Mouse (Mus musculus) heart, embryonic 13.5 days (tissue): Measurements from ENCODE around the gene Atg10. TPM values are rescaled to one million over a fixed set of nuclear protein-coding genes. Genes with fewer than 3 reads are reported as not detected.
"Not testable (repeated sequence)": the region's sequence is repeated elsewhere in the genome, so short reads cannot be mapped to it uniquely, and the experiment has no call there.

ENCODE experiments used
- ATAC-seq: fragments of 200-750 bp; cut with Nextera tagmentation; 2 replicates; pipeline ENCODE4 v1.8.0; 2017; ENCODE audit warnings: moderate TSS enrichment; ENCODE audit not compliant: insufficient number of reproducible peaks, low FRiP score, low TSS enrichment; ENCODE audit errors: extremely low read depth
- H3K27ac ChIP-seq: fragments of 300-500 bp; sonication (generic); replicated peaks from 2 replicates; pipeline ENCODE4 v1.5.1; 2015; ENCODE audit warnings: moderate library complexity, mild to moderate bottlenecking, inconsistent platforms
- H3K27me3 ChIP-seq: fragments of 300-500 bp; sonication (generic); replicated peaks from 2 replicates; pipeline ENCODE4 v1.6.1; 2015; ENCODE audit warnings: mild to moderate bottlenecking, inconsistent platforms
- H3K36me3 ChIP-seq: fragments of 300-500 bp; sonication (generic); 2 replicates; pipeline ENCODE4 v1.6.1; 2015; ENCODE audit warnings: mild to moderate bottlenecking, inconsistent platforms
- H3K4me1 ChIP-seq: fragments of 300-500 bp; sonication (generic); 2 replicates; pipeline ENCODE4 v1.6.1; 2015; ENCODE audit warnings: inconsistent platforms
- H3K4me2 ChIP-seq: fragments of 300-500 bp; sonication (generic); 2 replicates; pipeline ENCODE4 v1.6.1; 2015; ENCODE audit warnings: inconsistent platforms, mild to moderate bottlenecking, moderate library complexity
- H3K4me3 ChIP-seq: fragments of 300-500 bp; sonication (generic); 2 replicates; pipeline ENCODE4 v1.5.1; 2015; ENCODE audit warnings: moderate library complexity, mild to moderate bottlenecking, inconsistent platforms
- H3K9ac ChIP-seq: fragments of 300-500 bp; sonication (generic); 2 replicates; pipeline ENCODE4 v1.6.1; 2015; ENCODE audit warnings: inconsistent platforms, mild to moderate bottlenecking, moderate library complexity
- H3K9me3 ChIP-seq: fragments of 300-500 bp; sonication (generic); 2 replicates; pipeline ENCODE4 v1.6.1; 2016; ENCODE audit warnings: inconsistent platforms
- WGBS: fragments of 180-500 bp; shearing (Covaris S2); methylation state at CpG from one replicate; pipeline ENCODE4 v1.1.7; 2015; ENCODE audit warnings: mixed read lengths; 5-methylcytosine and 5-hydroxymethylcytosine counted together
- polyA plus RNA-seq: library from polyadenylated mRNA; unstranded; fragments of >200 nt; fragmentation: Nextera tagmentation; extraction: Ambion mirVana; gene quantifications from 2 replicates; pipeline ENCODE4 v1.2.1, GENCODE M21; 2015

Atg10 gene
- 21.6 and 26.5 TPM in 2 replicates for polyA plus RNA-seq

DNA sequence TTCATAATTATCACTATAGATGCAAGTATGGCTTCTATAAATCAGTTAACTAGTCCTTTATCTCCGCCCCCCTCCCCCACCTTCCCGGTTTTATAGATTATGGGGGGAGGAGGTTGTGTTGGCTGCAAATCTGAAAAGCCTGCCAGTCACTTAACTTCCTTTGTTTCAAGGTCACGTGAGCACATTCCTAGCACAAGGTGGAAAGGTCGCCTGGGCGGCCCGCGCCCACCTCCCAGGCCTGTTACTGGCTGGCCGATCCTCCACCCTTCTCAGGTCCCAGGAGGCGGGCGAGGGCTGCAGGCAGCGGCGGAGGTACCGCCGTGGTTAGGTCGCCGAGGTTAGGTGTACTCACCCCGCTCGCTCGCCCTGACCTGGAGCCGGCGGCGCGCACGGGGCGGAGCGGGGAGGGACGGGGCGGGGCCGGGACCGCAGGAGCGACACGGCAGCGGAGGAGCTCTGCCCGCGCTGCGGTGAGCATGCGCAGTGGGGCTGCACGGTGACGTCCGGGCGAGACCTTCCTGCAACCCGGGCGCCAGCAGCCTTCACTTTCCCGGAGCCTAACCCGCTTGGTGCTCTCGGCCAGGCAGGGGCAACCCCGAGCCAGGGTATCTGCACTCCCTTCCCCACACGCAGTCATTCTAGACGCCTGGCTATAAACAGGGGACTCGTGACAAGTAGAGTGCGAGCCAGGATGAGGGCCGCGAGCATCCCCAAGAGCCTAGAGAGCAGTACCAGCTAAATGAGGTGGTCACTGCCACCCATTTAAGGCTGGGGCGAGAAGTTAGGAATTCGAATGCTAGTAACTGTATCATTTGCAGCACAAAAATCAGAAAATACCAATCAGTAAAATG, at the start of gene Atg10:
TSS of gene Atg10 (minus strand) at position 382 of the 851 bp plus-strand sequence.
- ATAC-seq, result peak; percentile 95
- Histone ChIP-seq H3K36me3 (no peaks in the 10 kb centered on the region), H3K4me1 (peaks cover 13% of the 10 kb centered on the region), H3K9ac (peak within 1 kb of the TSS; percentile 90), H3K4me2 (peak within 1 kb of the TSS; percentile 67), H3K27ac (peak within 1 kb of the TSS; percentile 95), H3K9me3 (no peaks in the 10 kb centered on the region), H3K4me3 (peak within 1 kb of the TSS; percentile 77), H3K27me3 (no peaks in the 10 kb centered on the region)
- WGBS, result under 1% methylated on average over 53 of the region's 55 CpGs

DNA sequence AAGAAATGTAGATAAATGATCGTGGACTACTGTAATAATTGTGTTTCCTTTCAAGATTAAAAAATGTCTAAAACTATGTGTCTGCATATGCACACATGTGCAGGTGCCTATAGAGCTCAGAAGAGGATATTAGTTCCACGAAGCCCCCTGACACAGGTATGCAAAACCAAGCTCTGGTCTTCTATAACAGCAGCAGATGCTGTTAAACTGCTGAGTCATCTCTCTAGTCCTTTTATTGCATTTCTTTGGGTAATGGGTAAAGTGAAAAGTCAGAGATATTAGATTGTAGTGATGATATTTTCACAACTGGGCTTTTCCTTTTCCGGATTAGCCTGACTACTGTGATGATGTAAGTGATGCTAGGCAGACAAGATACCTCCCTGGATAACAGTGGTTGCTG, 28.6 kb upstream of the Atg10 start:
- Histone ChIP-seq H3K27me3 (no peaks in the 10 kb centered on the region), H3K4me1 (peaks cover 7% of the 10 kb centered on the region), H3K36me3 (no peaks in the 10 kb centered on the region), H3K4me2 (no peak overlapping the region), H3K9me3 (no peaks in the 10 kb centered on the region), H3K4me3 (no peak overlapping the region), H3K9ac (no peak overlapping the region), H3K27ac (no peak overlapping the region)
- ATAC-seq, result no peak
- 82% methylated on average over 3 of the region's 3 CpGs for WGBS

DNA sequence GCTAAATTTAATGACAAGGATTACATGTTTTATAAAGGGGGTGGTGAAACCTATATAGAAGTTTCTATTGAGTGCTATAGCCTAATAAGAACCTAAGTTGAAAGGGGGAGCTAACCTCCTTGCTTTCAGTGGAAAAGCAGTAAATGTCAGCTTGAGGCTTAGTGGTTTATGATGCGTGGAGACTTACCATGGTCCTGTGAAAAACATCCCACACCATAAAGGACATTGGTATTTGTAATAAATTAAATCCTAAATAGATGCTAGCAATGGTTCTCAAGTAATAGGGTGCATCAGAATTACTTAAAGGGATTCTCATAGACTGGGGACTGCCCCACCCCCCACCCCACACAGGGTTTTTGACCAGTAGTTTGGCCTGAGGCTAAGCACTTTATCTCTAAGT, 27.9 kb upstream of the Atg10 start:
- 72% methylated on average over 1 of the region's 1 CpGs for WGBS
- Histone ChIP-seq H3K9ac (no peak overlapping the region), H3K27me3 (no peaks in the 10 kb centered on the region), H3K4me1 (peaks cover 7% of the 10 kb centered on the region), H3K9me3 (no peaks in the 10 kb centered on the region), H3K4me3 (no peak overlapping the region), H3K4me2 (no peak overlapping the region), H3K36me3 (no peaks in the 10 kb centered on the region), H3K27ac (no peak overlapping the region)
- no peak for ATAC-seq

DNA sequence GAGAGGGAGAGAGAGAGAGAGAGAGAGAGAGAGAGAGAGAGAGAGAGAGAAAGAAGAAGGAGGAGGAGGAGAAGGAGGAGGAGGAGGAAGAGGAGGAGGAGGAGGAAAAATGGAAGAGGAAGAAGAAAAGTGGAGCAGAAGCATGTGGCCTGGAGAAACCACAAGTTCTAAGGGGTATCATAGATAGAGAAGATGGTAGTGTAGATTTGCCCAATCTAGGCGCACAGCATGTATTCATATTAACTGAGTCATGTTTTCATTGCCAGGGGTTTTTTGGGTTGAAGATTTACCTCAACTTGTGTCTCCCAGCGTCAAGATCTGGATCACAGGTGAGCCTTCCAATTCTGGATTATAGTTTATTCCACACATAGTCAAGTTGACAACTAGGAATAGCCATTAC, 26.3 kb upstream of the Atg10 start:
- not testable (repeated sequence) for H3K27ac ChIP-seq, H3K27me3 ChIP-seq, H3K4me3 ChIP-seq, H3K9me3 ChIP-seq, H3K9ac ChIP-seq, ATAC-seq, H3K4me1 ChIP-seq, H3K36me3 ChIP-seq, H3K4me2 ChIP-seq
- 84% methylated on average over 2 of the region's 2 CpGs for WGBS

DNA sequence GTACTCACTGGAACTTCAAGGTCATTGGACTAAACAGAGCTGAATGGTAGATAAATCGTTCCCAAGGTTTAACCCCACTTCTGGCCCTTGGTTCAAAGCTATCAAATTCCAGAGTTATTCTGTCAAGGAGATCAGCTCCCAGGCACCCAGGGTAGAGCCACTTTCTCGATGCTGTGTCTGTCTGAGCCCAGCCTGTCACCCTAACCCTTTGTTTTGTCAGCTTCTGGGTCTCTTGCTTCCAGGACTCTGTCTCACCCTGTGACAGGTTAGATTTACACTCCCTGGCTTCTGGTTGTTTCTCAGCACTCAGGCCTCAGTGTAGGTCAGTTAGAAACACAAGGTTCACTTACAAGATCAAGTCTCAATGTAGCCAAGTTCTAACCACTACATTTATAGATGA, 22.7 kb upstream of the Atg10 start:
- Histone ChIP-seq H3K4me1 (peaks cover 7% of the 10 kb centered on the region), H3K9ac (no peak overlapping the region), H3K9me3 (no peaks in the 10 kb centered on the region), H3K4me2 (no peak overlapping the region), H3K4me3 (no peak overlapping the region), H3K27ac (no peak overlapping the region), H3K36me3 (no peaks in the 10 kb centered on the region), H3K27me3 (no peaks in the 10 kb centered on the region)
- no peak for ATAC-seq
- WGBS, result 36% methylated on average over 2 of the region's 2 CpGs

DNA sequence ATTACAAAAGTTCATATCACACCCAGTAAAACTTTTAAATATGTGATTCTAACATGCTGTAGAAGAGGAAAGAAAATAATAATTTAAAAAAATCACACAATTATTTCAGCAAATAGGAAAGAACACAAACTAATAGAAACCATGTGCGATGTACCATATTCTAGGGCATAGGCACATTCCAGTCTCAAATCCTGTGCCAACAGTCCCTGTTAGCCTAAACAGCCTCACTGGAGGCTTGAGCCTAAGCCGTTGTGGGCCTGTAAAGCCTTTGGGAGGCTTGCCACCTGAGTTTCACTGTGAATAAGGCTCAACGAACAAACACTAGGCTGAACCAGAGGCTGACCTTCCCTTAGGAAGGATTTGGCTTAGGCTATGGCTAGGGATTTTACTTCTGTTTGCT, 14.2 kb upstream of the Atg10 start:
- H3K4me2 ChIP-seq, result no peak overlapping the region
- H3K36me3 ChIP-seq, result no peaks in the 10 kb centered on the region
- WGBS, result 73% methylated on average over 3 of the region's 3 CpGs
- no peak overlapping the region for H3K9ac ChIP-seq
- H3K27me3 ChIP-seq, result no peaks in the 10 kb centered on the region
- no peak for ATAC-seq
- no peak overlapping the region for H3K4me3 ChIP-seq
- no peak overlapping the region for H3K27ac ChIP-seq
- no peaks in the 10 kb centered on the region for H3K9me3 ChIP-seq
- no peaks in the 10 kb centered on the region for H3K4me1 ChIP-seq

DNA sequence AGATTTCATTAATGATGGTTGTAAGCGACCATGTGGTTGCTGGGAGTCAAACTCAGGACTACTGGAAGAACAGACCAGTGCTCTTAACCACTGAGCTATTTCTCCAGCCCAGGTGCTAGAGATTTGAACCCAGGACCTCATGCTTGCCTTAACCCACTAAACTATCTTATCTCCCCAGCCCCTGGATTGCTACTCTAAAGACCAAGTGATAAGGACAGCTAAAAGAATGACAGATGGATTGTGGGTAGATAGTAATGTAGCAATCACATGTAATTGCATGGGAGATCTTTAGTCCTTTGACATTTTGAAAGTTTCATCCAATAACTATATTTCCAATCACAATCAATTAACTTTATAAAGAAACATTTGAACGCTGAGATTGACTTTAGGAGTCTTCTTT, 13.1 kb upstream of the Atg10 start:
- H3K4me3 ChIP-seq, result no peak overlapping the region
- WGBS, result 58% methylated on average over 2 of the region's 2 CpGs

DNA sequence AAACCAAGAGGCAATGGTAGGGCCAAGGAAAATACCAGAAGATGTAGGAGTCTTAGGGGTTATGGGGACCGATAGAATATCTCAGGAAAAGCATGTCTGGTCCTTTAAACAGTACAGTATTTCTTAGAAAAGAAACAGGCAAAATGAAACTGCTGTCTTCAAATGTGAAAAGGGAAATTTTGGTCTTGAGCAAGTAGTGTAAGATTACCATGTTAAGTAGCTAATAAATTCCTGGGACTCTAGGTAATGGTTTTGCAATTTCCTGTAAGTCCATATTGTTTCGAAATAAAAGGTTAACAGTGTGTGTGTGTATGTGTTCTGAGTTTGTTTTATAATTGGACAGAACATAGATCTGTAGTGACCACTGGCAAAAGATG, 658 bp upstream of the Atg10 start:
- Histone ChIP-seq H3K4me3 (peak overlapping the region; percentile 77), H3K4me2 (peak overlapping the region; percentile 67), H3K27me3 (no peaks in the 10 kb centered on the region), H3K9ac (peak overlapping the region; percentile 90), H3K36me3 (no peaks in the 10 kb centered on the region), H3K4me1 (peaks cover 13% of the 10 kb centered on the region), H3K9me3 (no peaks in the 10 kb centered on the region), H3K27ac (peak overlapping the region; percentile 95)
- WGBS, result 65% methylated on average over 2 of the region's 2 CpGs
- no peak for ATAC-seq

More for the DNA sequence above, 13.1 kb upstream of the Atg10 start:
- no peak for ATAC-seq
- Histone ChIP-seq H3K9me3 (no peaks in the 10 kb centered on the region), H3K9ac (no peak overlapping the region), H3K36me3 (no peaks in the 10 kb centered on the region), H3K27ac (no peak overlapping the region), H3K27me3 (no peaks in the 10 kb centered on the region), H3K4me1 (no peaks in the 10 kb centered on the region), H3K4me2 (no peak overlapping the region)

DNA sequence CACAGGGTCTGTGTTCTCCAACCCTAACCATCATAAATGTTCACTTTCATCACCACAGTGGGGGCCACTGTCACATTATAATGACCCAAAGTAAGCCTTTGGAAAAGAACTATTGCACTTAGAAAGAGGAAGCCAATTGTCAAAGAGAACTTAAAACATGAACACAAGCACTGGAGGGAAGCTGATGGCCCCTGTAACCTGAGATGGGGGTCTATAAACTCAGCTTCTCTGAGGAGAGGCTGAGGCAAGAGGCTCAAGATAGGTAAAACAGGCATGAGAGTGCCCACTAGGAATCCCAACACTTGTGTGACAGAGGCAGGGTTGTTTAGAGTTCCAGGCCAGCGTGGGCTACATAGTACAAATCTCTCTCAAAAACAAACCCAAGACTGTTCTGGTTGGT, 705 bp downstream of the Atg10 start:
- H3K4me2 ChIP-seq, result peak overlapping the region; percentile 67
- no peaks in the 10 kb centered on the region for H3K9me3 ChIP-seq
- H3K4me3 ChIP-seq, result peak overlapping the region; percentile 77
- H3K27me3 ChIP-seq, result no peaks in the 10 kb centered on the region
- whole genome bisulfite sequencing, result 66% methylated on average over 1 of the region's 1 CpGs
- peak overlapping the region; percentile 95 for H3K27ac ChIP-seq
- no peak for ATAC-seq
- peak overlapping the region; percentile 90; the same call in 1 of the 2 replicates for H3K9ac ChIP-seq
- peaks cover 13% of the 10 kb centered on the region for H3K4me1 ChIP-seq
- H3K36me3 ChIP-seq, result no peaks in the 10 kb centered on the region

DNA sequence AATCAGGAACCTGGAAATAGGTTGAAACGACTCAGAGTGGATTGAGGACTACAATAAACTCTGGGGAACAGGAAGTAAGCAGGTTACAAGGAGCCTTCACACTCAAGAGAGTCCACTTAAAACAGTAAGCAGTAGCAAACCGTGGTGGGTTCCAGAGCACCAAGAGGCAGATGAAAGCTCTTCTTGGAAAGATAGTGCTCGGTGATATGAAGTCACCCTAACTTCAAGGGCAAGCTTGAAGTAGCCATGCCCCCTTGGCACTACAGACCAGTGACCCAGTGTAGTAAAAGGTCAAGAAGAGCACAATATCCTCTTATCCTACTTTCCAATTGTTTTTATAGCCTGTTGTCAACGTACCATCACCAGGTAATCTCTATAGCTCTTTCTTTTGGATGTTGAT, 2.1 kb downstream of the Atg10 start:
- Histone ChIP-seq H3K4me1 (peaks cover 17% of the 10 kb centered on the region), H3K36me3 (0 out of 2 replicates have a peak, but pooled peaks cover 3% of the 10 kb centered on the region), H3K9ac (no peak overlapping the region), H3K27me3 (no peaks in the 10 kb centered on the region), H3K4me2 (no peak overlapping the region), H3K4me3 (no peak overlapping the region), H3K27ac (no peak overlapping the region), H3K9me3 (no peaks in the 10 kb centered on the region)
- WGBS, result 44% methylated on average over 4 of the region's 4 CpGs
- ATAC-seq, result no peak

DNA sequence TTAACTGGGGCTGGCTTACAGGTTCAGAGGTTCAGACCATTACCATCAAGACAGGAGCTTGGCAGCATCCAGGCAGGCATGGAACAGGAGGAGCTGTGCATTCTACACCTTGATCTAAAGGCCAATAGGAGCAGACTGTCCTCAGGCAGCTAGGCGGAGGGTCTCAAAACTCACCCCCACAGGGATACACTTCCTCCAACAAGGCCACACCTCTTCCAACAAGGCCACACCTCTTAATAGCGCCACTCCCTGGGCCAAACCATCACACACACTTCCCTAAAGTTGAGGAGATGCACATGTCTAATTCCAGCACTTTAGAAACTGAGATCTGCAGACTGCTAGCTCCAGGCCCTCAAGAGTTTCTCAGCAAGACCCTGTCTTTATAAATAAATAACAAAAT, 6.1 kb downstream of the Atg10 start:
- ATAC-seq, result no peak
- Histone ChIP-seq H3K27me3 (no peaks in the 10 kb centered on the region), H3K4me2 (no peak overlapping the region), H3K36me3 (peaks cover 8% of the 10 kb centered on the region), H3K27ac (no peak overlapping the region), H3K9ac (no peak overlapping the region), H3K9me3 (no peaks in the 10 kb centered on the region), H3K4me3 (no peak overlapping the region), H3K4me1 (peaks cover 5% of the 10 kb centered on the region; the same call in 1 of the 2 replicates)
- 78% methylated on average over 2 of the region's 2 CpGs for WGBS

DNA sequence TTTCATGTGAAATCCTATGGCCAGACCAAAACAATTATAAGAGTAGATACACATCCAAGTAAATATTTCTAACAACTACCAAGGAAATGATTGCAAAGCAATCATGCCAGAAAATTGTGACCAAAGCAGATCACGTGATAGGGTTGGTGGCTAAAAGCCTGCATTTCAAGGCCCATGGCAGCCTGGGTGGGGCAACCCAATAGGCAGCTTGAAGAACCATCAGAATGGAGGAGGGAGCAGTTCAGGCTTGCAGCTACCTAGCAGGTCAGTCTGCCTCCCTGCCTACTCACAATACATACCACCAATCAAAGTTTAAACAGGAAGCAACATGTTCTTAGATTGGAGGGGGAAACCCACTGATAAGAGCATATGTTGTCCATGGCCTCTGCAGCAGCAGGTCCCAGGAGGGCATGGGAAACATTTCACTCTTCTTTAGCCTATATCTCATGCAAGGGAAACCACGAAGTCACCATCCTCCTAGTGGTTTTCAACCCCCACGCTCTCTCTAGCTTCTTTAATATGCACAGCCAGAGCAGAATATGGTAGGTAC, 7.0 kb downstream of the Atg10 start:
- no peaks in the 10 kb centered on the region for H3K9me3 ChIP-seq
- no peak overlapping the region for H3K4me3 ChIP-seq
- H3K27ac ChIP-seq, result no peak overlapping the region
- 68% methylated on average over 3 of the region's 3 CpGs for WGBS
- H3K36me3 ChIP-seq, result peaks cover 17% of the 10 kb centered on the region
- H3K4me2 ChIP-seq, result no peak overlapping the region
- H3K4me1 ChIP-seq, result peaks cover 5% of the 10 kb centered on the region; the same call in 1 of the 2 replicates
- H3K9ac ChIP-seq, result no peak overlapping the region
- H3K27me3 ChIP-seq, result no peaks in the 10 kb centered on the region
- no peak for ATAC-seq
